In the genomic region with DNA sequence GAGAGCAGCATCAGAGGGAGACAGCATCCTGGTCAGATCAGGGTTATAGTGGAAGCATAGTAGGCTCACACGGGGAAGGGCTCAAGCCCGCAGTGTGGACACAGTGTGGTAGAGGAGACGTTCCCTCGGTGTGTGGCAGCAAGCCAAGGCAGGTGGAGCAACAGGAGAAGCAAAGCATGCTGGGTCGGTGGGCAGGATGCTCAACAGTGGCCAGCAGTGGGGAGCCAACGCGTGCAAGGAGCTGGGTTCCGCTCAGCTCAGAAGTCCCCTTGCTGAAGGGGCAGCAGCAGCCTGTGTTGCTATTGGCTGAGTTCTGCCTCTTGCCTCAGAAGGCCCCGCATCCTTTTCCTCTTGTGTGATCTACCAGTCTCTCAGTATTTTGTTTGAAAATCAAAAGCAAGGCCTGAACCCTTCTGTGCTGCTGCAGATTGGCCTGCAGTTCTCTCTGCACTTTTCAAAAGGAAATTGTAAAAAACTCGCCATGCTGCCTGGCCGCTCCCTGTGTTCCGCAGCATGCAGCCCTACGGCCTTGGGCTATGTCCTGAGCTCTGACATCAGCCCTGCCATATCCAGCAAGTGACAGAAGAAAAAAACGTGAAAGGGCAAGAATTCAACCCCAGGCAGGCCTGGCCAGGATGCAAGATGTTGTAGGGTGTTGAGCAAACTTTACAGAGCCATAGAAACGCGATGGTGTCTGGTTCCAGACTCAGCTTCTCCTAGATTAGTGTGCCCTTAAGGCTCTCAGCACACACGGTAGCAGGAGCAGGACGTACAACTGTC, we compare ENCODE assay signal across 13 mouse cellular contexts.
A peak's percentile ranks its signal among the peaks of the same experiment; 100 is the strongest.
DNase-seq lines count a peak whose midpoint lies in the region; TF ChIP-seq lines count a peak whose summit lies in the region.
"Had no signal": no experiment of that assay in that cellular context is flagged by ENCODE, and none has a peak within 500 bp of the region (broad histone marks: within the 10 kb centered on the region; RNA-seq: fewer than 3 reads in every experiment).

No protein-coding gene starts in this region.

- no peak overlapping the region for H3K27ac ChIP-seq in layer of hippocampus, adult 2 months
- H3K27ac ChIP-seq: heart, embryonic 15.5 days had no signal

- 50% methylated on average over 18 of the region's 18 CpGs for WGBS in lung, adult 2 months

- no peak for TF ChIP-seq CTCF in lung, adult 2 months (IDR thresholded peaks at IDR 0.05; ENCODE audit: insufficient read depth, low read length)
- no peak for TF ChIP-seq CTCF in layer of hippocampus, adult 2 months (conservative IDR thresholded peaks at IDR 0.05)

- peak; percentile 30 for DNase-seq in adrenal gland, adult 2 months
- DNase-seq in adrenal gland, adult 8-10 months: no peak
- peak; percentile 39 for DNase-seq in lung, postnatal 10 days
- DNase-seq in lung, adult 2 months: no peak
- DNase-seq in adrenal gland, postnatal 36 days: peak; percentile 33 to 39
- DNase-seq in naive thymus-derived CD4-positive, alpha-beta T cell, adult 2 months (ENCODE audit: low read depth): peak; percentile 70
- DNase-seq in frontal cortex, postnatal 10 days (ENCODE audit: low spot score in 2 of 2): no peak
- no peak for DNase-seq in layer of hippocampus, adult 2 months (ENCODE audit: low spot score in 2 of 2)
- DNase-seq: cerebellum, adult 11-12 months; kidney, adult 18-20 months had no signal

- no peak for TF ChIP-seq POLR2A in lung, adult 2 months (IDR thresholded peaks at IDR 0.05; ENCODE audit: borderline replicate concordance, extremely low read depth, low read depth, low read length)

- H3K4me3 ChIP-seq in lung, adult 2 months (replicated peaks; ENCODE audit: extremely low read depth, low read depth, low read length): no peak overlapping the region
- no peak overlapping the region for H3K4me3 ChIP-seq in layer of hippocampus, adult 2 months
- H3K4me3 ChIP-seq: erythroblast, embryonic 14.5 days; heart, embryonic 15.5 days; myocyte had no signal

- no peaks in the 10 kb centered on the region for H3K4me1 ChIP-seq in lung, adult 2 months (ENCODE audit: control insufficient read depth, insufficient read depth, low read length)
- H3K4me1 ChIP-seq: heart, embryonic 15.5 days had no signal

Comparison
In these comparisons a context has a peak if more than half of its experiments do, and no peak if none do; other contexts are left out.
1. DNase-seq: peak in adrenal gland, adult 2 months (single experiment), lung, postnatal 10 days (single experiment), adrenal gland, postnatal 36 days (2 of 2) and naive thymus-derived CD4-positive, alpha-beta T cell, adult 2 months (single experiment); none in adrenal gland, adult 8-10 months (single experiment), lung, adult 2 months (single experiment), frontal cortex, postnatal 10 days (0 of 2) and layer of hippocampus, adult 2 months (0 of 2).